Mouse (Mus musculus): Measurements from ENCODE around the gene Nr2f6. TPM values are rescaled to one million over a fixed set of nuclear protein-coding genes. Genes with fewer than 3 reads are reported as not detected.
"Not testable (repeated sequence)": the region's sequence is repeated elsewhere in the genome, so short reads cannot be mapped to it uniquely, and the experiment has no call there.

Nr2f6 gene
- polyA plus RNA-seq, 1 experiment from 2014 or later: 134 TPM

DNA sequence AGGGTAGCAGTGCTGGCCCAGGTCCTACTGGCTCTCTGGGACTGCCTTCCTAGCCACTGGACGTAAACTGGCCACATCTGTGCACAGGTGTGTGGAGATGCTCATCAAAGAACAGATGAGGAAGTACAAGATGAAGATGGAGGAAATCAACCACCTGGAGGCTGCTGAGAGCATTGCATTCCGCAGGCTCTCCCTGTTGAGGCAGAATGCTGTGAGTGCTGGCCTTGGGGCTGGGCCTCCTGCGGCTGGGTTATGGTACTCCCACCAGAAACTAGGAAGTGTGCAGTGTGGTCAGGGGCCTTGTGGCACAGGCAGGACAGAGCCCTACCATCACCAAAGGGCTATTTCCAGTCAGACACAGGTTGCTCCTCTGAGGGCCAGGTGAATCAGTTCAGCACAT, 23.7 kb downstream of the Nr2f6 start:
- Histone ChIP-seq H3K4me2 (replicated peaks; ENCODE audit: low read depth, low read length) (no peak overlapping the region), H3K9ac (ENCODE audit: low read depth, low read length) (no peak overlapping the region), H3K4me1 (ENCODE audit: control insufficient read depth, insufficient read depth, low read length) (no peaks in the 10 kb centered on the region), H3K4me3 (ENCODE audit: low read length) (no peak overlapping the region), H3K9me3 (ENCODE audit: control insufficient read depth, low read length) (no peaks in the 10 kb centered on the region), H3K36me3 (ENCODE audit: control insufficient read depth, insufficient read depth, low read length) (peaks cover 71% of the 10 kb centered on the region), H3K27ac (ENCODE audit: low read depth, low read length) (no peak overlapping the region), H3K27me3 (ENCODE audit: control insufficient read depth, insufficient read depth, low read length) (no peaks in the 10 kb centered on the region)
- 79% methylated on average over 3 of the region's 3 CpGs for WGBS
- no peak for ATAC-seq (ENCODE audit: low FRiP score, low TSS enrichment)

DNA sequence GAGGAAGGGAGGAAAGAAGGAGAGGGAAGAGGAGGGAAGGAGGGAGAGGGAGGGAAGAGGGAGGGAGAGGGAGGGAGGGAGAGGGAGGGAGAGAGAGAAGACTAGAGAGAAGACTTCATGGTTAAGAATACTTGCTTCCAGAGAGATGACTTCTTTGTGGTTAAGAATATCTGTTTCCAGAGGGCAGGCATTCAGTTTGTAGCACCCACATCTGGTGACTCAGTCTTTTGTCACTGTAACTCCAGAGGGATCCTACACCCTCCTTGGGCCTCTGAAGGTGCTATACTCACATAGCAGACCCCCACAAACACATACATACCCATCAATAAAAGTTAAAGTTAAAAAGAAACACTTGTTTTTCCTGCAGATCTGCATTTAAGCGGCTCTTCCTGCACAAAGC, 30.2 kb downstream of the Nr2f6 start:
- H3K9ac ChIP-seq (ENCODE audit: low read depth, low read length): no peak overlapping the region; the same call in 1 of the 2 replicates
- WGBS: 97% methylated on average over 1 of the region's 1 CpGs
- no peak overlapping the region for H3K4me3 ChIP-seq (ENCODE audit: low read length)
- no peak overlapping the region for H3K4me2 ChIP-seq (replicated peaks; ENCODE audit: low read depth, low read length)
- H3K27me3 ChIP-seq (ENCODE audit: control insufficient read depth, insufficient read depth, low read length): no peaks in the 10 kb centered on the region
- no peaks in the 10 kb centered on the region for H3K9me3 ChIP-seq (ENCODE audit: control insufficient read depth, low read length)
- no peak for ATAC-seq (ENCODE audit: low FRiP score, low TSS enrichment)
- H3K36me3 ChIP-seq (ENCODE audit: control insufficient read depth, insufficient read depth, low read length): peaks cover 93% of the 10 kb centered on the region
- no peaks in the 10 kb centered on the region for H3K4me1 ChIP-seq (ENCODE audit: control insufficient read depth, insufficient read depth, low read length)
- no peak overlapping the region for H3K27ac ChIP-seq (ENCODE audit: low read depth, low read length)

DNA sequence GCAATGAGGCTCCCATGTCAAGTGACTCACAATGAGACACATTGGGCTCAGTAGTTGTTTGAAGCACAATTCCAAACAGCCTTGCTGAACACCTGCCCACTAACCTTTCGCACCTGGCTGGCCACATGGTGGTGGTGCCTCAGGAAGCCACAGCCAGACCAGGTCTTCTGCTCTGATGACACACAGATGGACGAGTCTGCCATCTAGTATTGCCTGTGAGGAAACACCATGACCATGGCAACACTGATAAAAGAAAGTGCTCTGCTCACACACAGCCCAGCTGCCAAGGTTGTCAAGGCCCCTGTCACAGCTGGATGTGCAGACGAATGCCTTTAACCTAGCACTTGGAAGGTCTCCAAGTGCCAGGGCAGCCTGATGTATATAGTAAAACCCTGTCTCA, 30.6 kb downstream of the Nr2f6 start:
- H3K36me3 ChIP-seq (ENCODE audit: control insufficient read depth, insufficient read depth, low read length): peaks cover 93% of the 10 kb centered on the region
- no peak for ATAC-seq (ENCODE audit: low FRiP score, low TSS enrichment)
- H3K9me3 ChIP-seq (ENCODE audit: control insufficient read depth, low read length): no peaks in the 10 kb centered on the region
- H3K4me2 ChIP-seq (replicated peaks; ENCODE audit: low read depth, low read length): no peak overlapping the region
- H3K9ac ChIP-seq (ENCODE audit: low read depth, low read length): no peak overlapping the region; the same call in 1 of the 2 replicates
- H3K4me3 ChIP-seq (ENCODE audit: low read length): no peak overlapping the region
- no peaks in the 10 kb centered on the region for H3K4me1 ChIP-seq (ENCODE audit: control insufficient read depth, insufficient read depth, low read length)
- H3K27me3 ChIP-seq (ENCODE audit: control insufficient read depth, insufficient read depth, low read length): no peaks in the 10 kb centered on the region
- no peak overlapping the region for H3K27ac ChIP-seq (ENCODE audit: low read depth, low read length)
- WGBS: 76% methylated on average over 3 of the region's 3 CpGs

DNA sequence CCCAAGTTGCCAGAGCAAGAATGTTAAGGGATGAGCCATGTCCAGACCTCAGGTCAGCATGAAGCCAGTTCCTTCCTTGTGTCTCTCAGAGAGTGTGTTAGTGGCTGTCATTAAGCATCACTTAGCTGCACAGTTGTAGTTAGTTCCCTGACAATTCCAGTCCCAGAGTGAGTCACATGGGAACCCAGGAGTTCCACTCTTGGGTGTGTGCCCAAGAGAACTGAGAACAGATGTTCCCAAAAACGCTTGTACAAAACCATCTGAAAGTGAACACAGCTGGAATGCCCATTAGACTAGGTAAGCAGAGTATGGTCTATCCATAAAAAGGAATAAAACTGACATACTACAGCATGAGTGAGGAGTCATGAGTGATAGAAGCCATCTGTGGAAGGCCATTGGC, 35.2 kb downstream of the Nr2f6 start:
- Histone ChIP-seq H3K27ac (ENCODE audit: low read depth, low read length) (no peak overlapping the region), H3K9me3 (ENCODE audit: control insufficient read depth, low read length) (no peaks in the 10 kb centered on the region), H3K4me2 (replicated peaks; ENCODE audit: low read depth, low read length) (no peak overlapping the region), H3K9ac (ENCODE audit: low read depth, low read length) (no peak overlapping the region), H3K27me3 (ENCODE audit: control insufficient read depth, insufficient read depth, low read length) (no peaks in the 10 kb centered on the region), H3K4me1 (ENCODE audit: control insufficient read depth, insufficient read depth, low read length) (no peaks in the 10 kb centered on the region), H3K4me3 (ENCODE audit: low read length) (no peak overlapping the region), H3K36me3 (ENCODE audit: control insufficient read depth, insufficient read depth, low read length) (peaks cover 85% of the 10 kb centered on the region)
- ATAC-seq (ENCODE audit: low FRiP score, low TSS enrichment): no peak
- WGBS: 89% methylated on average over 1 of the region's 1 CpGs

DNA sequence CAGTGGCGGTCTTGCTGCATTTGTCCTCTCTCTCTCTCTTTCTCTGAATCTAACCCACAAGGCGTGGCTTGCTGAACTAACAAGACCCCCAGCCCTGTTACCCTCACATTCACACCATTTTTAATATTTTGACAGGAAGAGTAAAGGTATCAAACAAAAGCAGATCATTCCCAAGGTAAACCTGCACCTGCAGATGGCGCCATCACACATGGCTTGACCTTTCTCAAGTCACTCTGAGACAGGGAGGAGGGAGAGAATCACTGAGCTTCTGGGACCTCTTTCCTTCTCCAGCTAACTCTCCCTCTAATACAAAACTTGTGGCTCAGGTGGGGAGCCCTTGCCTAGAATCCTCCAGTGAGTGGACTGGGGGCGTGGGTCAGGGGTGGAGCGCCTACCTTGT, 41.1 kb downstream of the Nr2f6 start:
- WGBS: 80% methylated on average over 5 of the region's 5 CpGs
- no peak for ATAC-seq (ENCODE audit: low FRiP score, low TSS enrichment)
- no peaks in the 10 kb centered on the region for H3K9me3 ChIP-seq (ENCODE audit: control insufficient read depth, low read length)

DNA sequence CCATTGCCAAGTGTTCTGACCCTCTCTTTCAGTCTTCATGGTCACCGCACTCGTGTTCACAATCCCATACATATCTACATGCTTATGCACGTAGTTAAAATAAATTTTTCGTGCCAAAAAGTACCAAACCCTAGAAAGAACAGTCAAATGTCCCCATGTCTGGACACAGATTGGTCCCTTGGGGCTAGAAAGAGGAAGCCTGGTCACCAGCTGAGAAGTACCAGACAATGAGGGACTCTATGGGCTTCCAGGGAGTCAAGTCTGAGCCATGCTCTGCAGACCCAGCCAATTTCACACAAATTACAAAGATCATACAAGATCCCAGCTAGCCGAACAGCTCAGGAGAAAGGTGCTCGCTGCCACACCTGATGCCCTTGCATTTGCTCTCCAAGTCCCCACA, 43.9 kb downstream of the Nr2f6 start:
- not testable (repeated sequence) for H3K4me3 ChIP-seq (ENCODE audit: low read length); ATAC-seq (ENCODE audit: low FRiP score, low TSS enrichment); H3K27me3 ChIP-seq (ENCODE audit: control insufficient read depth, insufficient read depth, low read length); H3K4me1 ChIP-seq (ENCODE audit: control insufficient read depth, insufficient read depth, low read length); H3K9me3 ChIP-seq (ENCODE audit: control insufficient read depth, low read length); H3K9ac ChIP-seq (ENCODE audit: low read depth, low read length); H3K27ac ChIP-seq (ENCODE audit: low read depth, low read length); H3K4me2 ChIP-seq (replicated peaks; ENCODE audit: low read depth, low read length)
- 98% methylated on average over 6 of the region's 6 CpGs for WGBS
- H3K36me3 ChIP-seq (ENCODE audit: control insufficient read depth, insufficient read depth, low read length): peaks cover 40% of the 10 kb centered on the region

More for the DNA sequence above, 41.1 kb downstream of the Nr2f6 start:
- Histone ChIP-seq H3K4me3 (ENCODE audit: low read length) (no peak overlapping the region), H3K27me3 (ENCODE audit: control insufficient read depth, insufficient read depth, low read length) (no peaks in the 10 kb centered on the region), H3K36me3 (ENCODE audit: control insufficient read depth, insufficient read depth, low read length) (peaks cover 43% of the 10 kb centered on the region), H3K4me2 (replicated peaks; ENCODE audit: low read depth, low read length) (no peak overlapping the region), H3K9ac (ENCODE audit: low read depth, low read length) (no peak overlapping the region), H3K27ac (ENCODE audit: low read depth, low read length) (no peak overlapping the region), H3K4me1 (ENCODE audit: control insufficient read depth, insufficient read depth, low read length) (no peaks in the 10 kb centered on the region)

DNA sequence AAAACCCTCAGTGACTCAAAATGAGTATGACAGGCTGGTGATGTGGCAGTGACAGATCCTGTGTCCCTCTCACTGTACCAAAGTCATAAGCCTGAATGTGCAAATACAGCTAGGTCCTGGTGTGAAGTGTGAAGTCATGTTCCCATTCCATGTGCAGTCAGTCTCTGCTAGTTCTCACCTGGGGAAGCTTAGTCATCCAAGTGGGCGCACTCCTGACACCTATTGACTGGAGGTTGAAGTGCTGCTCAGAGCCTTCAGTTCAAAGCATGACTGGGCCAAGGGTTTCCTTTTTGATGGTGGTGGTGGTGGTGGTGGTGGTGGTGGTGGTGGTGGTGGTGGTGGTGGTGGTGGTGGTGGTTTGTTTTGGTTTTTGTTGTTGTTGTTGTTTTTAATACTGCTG, 56.9 kb downstream of the Nr2f6 start:
- no peak overlapping the region for H3K4me2 ChIP-seq (replicated peaks; ENCODE audit: low read depth, low read length)
- H3K9me3 ChIP-seq (ENCODE audit: control insufficient read depth, low read length): no peaks in the 10 kb centered on the region
- H3K4me1 ChIP-seq (ENCODE audit: control insufficient read depth, insufficient read depth, low read length): no peaks in the 10 kb centered on the region
- H3K9ac ChIP-seq (ENCODE audit: low read depth, low read length): no peak overlapping the region
- 85% methylated on average over 1 of the region's 1 CpGs for WGBS
- H3K27me3 ChIP-seq (ENCODE audit: control insufficient read depth, insufficient read depth, low read length): no peaks in the 10 kb centered on the region
- H3K27ac ChIP-seq (ENCODE audit: low read depth, low read length): no peak overlapping the region
- H3K4me3 ChIP-seq (ENCODE audit: low read length): no peak overlapping the region
- peaks cover 58% of the 10 kb centered on the region for H3K36me3 ChIP-seq (ENCODE audit: control insufficient read depth, insufficient read depth, low read length)
- ATAC-seq (ENCODE audit: low FRiP score, low TSS enrichment): no peak

Other genes with a start within 250 kb of the Nr2f6 start
- gene Myo9b, start 109.2 kb downstream of the Nr2f6 start, polyA plus RNA-seq (2014; fragmentation: Nextera tagmentation; extraction: Ambion mirVana): 14.6 and 23.7 TPM in 2 replicates
- 53.3 and 55.5 TPM in 2 replicates for gene Haus8, start 109.0 kb downstream of the Nr2f6 start, polyA plus RNA-seq (2014; fragmentation: Nextera tagmentation; extraction: Ambion mirVana)
- 112 and 115 TPM in 2 replicates for gene Use1, start 15.1 kb downstream of the Nr2f6 start, polyA plus RNA-seq (2014; fragmentation: Nextera tagmentation; extraction: Ambion mirVana)
- gene Ocel1, start 10.7 kb downstream of the Nr2f6 start, polyA plus RNA-seq (2014; fragmentation: Nextera tagmentation; extraction: Ambion mirVana): 4.6 and 5.2 TPM in 2 replicates
- gene Ushbp1, start 13.8 kb upstream of the Nr2f6 start, polyA plus RNA-seq (2014; fragmentation: Nextera tagmentation; extraction: Ambion mirVana): 10.4 and 12.3 TPM in 2 replicates
- 107 and 125 TPM in 2 replicates for gene Babam1, start 14.9 kb upstream of the Nr2f6 start, polyA plus RNA-seq (2014; fragmentation: Nextera tagmentation; extraction: Ambion mirVana)
- 28.5 and 38.2 TPM in 2 replicates for gene Ankle1, start 24.1 kb upstream of the Nr2f6 start, polyA plus RNA-seq (2014; fragmentation: Nextera tagmentation; extraction: Ambion mirVana)
- gene Abhd8, start 81.7 kb upstream of the Nr2f6 start, polyA plus RNA-seq (2014; fragmentation: Nextera tagmentation; extraction: Ambion mirVana): 26.5 and 32.5 TPM in 2 replicates
- gene Mrpl34, start 83.0 kb upstream of the Nr2f6 start, polyA plus RNA-seq (2014; fragmentation: Nextera tagmentation; extraction: Ambion mirVana): 178 and 192 TPM in 2 replicates
- gene Dda1, start 87.2 kb upstream of the Nr2f6 start, polyA plus RNA-seq (2014; fragmentation: Nextera tagmentation; extraction: Ambion mirVana): 106 and 113 TPM in 2 replicates
- gene Ano8, start 104.0 kb upstream of the Nr2f6 start, polyA plus RNA-seq (2014; fragmentation: Nextera tagmentation; extraction: Ambion mirVana): 2.9 and 3.4 TPM in 2 replicates
- 6.6 and 8.4 TPM in 2 replicates for gene Gtpbp3, start 106.1 kb upstream of the Nr2f6 start, polyA plus RNA-seq (2014; fragmentation: Nextera tagmentation; extraction: Ambion mirVana)
- 117 and 123 TPM in 2 replicates for gene Plvap, start 129.8 kb upstream of the Nr2f6 start, polyA plus RNA-seq (2014; fragmentation: Nextera tagmentation; extraction: Ambion mirVana)
- gene Ccdc194, start 143.8 kb upstream of the Nr2f6 start, polyA plus RNA-seq (2014; fragmentation: Nextera tagmentation; extraction: Ambion mirVana): 0.27 and 0.34 TPM in 2 replicates
- gene Bst2, start 155.5 kb upstream of the Nr2f6 start, polyA plus RNA-seq (2014; fragmentation: Nextera tagmentation; extraction: Ambion mirVana): 8.6 and 17.1 TPM in 2 replicates
- gene Mvb12a, start 161.0 kb upstream of the Nr2f6 start, polyA plus RNA-seq (2014; fragmentation: Nextera tagmentation; extraction: Ambion mirVana): 98.7 and 111 TPM in 2 replicates
- gene Tmem221, start 176.9 kb upstream of the Nr2f6 start, polyA plus RNA-seq (2014; fragmentation: Nextera tagmentation; extraction: Ambion mirVana): 8.2 and 11.2 TPM in 2 replicates
- gene Nxnl1, start 184.6 kb upstream of the Nr2f6 start, polyA plus RNA-seq (2014; fragmentation: Nextera tagmentation; extraction: Ambion mirVana): 0.16 and 0.27 TPM in 2 replicates
- 26.5 and 30.9 TPM in 2 replicates for gene Slc27a1, start 186.9 kb upstream of the Nr2f6 start, polyA plus RNA-seq (2014; fragmentation: Nextera tagmentation; extraction: Ambion mirVana)
- 283 and 289 TPM in 2 replicates for gene Pgls, start 210.2 kb upstream of the Nr2f6 start, polyA plus RNA-seq (2014; fragmentation: Nextera tagmentation; extraction: Ambion mirVana)
- 2.7 and 3.4 TPM in 2 replicates for gene Fam129c, start 215.7 kb upstream of the Nr2f6 start, polyA plus RNA-seq (2014; fragmentation: Nextera tagmentation; extraction: Ambion mirVana)
- gene Colgalt1, start 229.0 kb upstream of the Nr2f6 start, polyA plus RNA-seq (2014; fragmentation: Nextera tagmentation; extraction: Ambion mirVana): 61.4 and 76.8 TPM in 2 replicates

Data from kidney, embryonic 14.5 days (tissue).